Mouse (Mus musculus) olfactory bulb, adult 2 months (tissue): ENCODE measurements around the gene Stk24.

Source experiments
- CTCF ChIP-seq: fragments of 200-500 bp; IDR thresholded peaks from 2 replicates; pipeline ENCODE4 v1.5.1; 2012; ENCODE audit warnings: low read depth, mild to moderate bottlenecking, low read length, moderate library complexity; ENCODE audit not compliant: insufficient read depth
- POLR2A ChIP-seq: fragments of 200-500 bp; IDR thresholded peaks from 2 replicates; pipeline ENCODE4 v1.6.1; 2012; ENCODE audit warnings: mild to moderate bottlenecking, low read depth, low read length, moderate library complexity; ENCODE audit not compliant: insufficient read depth

DNA sequence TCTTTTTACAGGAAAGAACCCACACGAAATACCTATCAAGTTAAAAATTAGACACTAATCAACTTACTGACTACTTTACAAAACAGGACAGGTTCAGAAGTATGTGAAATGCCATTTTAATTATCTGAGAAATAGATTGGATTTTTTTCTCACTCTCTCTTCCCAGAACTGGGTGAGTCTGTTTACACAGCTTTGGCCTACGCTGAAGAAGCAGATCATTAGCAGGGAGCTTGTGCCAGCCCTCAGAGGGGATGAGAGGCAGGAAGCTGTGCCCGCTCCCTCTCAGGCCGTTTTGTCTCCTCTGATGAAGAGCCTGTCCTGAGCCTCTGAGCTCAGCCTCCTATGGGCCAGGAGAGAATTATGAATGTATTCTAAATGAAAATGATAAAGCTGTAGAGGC lies 128.1 kb downstream of the Stk24 start:
- TF ChIP-seq POLR2A: no peak
- no peak for TF ChIP-seq CTCF
